8 mouse cellular contexts compared by ENCODE assay signal in the genomic region with DNA sequence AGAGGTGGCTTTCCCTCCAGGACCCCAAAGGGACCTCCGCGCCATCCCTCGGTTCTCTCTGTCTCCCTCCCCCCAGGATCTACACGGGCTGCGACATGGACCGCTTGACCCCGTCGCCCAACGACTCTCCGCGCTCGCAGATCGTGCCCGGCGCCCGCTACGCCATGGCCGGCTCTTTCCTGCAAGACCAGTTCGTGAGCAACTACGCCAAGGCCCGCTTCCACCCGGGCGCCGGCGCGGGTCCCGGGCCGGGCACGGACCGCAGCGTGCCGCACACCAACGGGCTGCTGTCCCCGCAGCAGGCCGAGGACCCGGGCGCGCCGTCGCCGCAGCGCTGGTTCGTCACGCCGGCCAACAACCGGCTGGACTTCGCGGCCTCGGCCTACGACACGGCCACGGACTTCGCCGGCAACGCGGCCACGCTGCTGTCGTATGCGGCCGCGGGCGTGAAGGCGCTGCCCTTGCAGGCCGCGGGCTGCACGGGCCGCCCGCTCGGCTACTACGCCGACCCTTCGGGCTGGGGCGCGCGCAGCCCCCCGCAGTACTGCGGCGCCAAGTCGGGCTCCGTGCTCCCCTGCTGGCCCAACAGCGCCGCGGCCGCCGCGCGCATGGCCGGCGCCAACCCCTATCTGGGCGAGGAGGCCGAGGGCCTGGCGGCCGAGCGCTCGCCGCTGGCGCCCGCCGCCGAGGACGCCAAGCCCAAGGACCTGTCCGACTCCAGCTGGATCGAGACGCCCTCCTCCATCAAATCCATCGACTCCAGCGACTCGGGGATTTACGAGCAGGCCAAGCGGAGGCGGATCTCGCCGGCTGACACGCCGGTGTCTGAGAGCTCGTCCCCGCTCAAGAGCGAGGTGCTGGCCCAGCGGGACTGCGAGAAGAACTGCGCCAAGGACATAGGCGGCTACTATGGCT. TPM values are rescaled to one million over a fixed set of nuclear protein-coding genes. Genes with fewer than 3 reads are reported as not detected.
DNase-seq lines count a peak whose midpoint lies in the region; ATAC-seq lines count a peak whose summit lies in the region.

No protein-coding gene starts in this region.

- under 1% methylated on average over 120 of the region's 121 CpGs for WGBS in heart, embryonic 14.5 days
- WGBS in midbrain, embryonic 14.5 days: under 1% methylated on average over 121 of the region's 121 CpGs

- DNase-seq in frontal cortex, postnatal 36 days (ENCODE audit: low spot score in 2 of 2): peak; percentile 34 to 45
- DNase-seq in frontal cortex, postnatal 25 days (ENCODE audit: low spot score in 2 of 2): no peak
- peak; percentile 58 for DNase-seq in CD4-positive, CD25-positive, alpha-beta regulatory T cell, adult 2 months (ENCODE audit: low read depth, low spot score)
- peak; percentile 18 to 54 for DNase-seq in kidney, postnatal 25 days
- DNase-seq in midbrain, embryonic 14.5 days: peak; percentile 76
- DNase-seq in testis, postnatal 10 days (ENCODE audit: low spot score): peak; percentile 53

- peak overlapping the region; percentile 95 for H3K4me2 ChIP-seq in heart, embryonic 14.5 days (ENCODE audit: low read length)
- H3K4me2 ChIP-seq in midbrain, embryonic 14.5 days (ENCODE audit: low read length): peak overlapping the region; percentile 88

- H3K27ac ChIP-seq in heart, embryonic 14.5 days (replicated peaks in 1 of 2; ENCODE audit: control insufficient read depth in 1 of 2, insufficient read depth in 1 of 2, low read depth in 2 of 2, low read length in 2 of 2): no peak overlapping the region
- no peak overlapping the region for H3K27ac ChIP-seq in midbrain, embryonic 14.5 days (replicated peaks; ENCODE audit: low read depth, low read length)

- peak overlapping the region; percentile 53 to 56 for H3K4me3 ChIP-seq in heart, embryonic 14.5 days (ENCODE audit: control insufficient read depth in 1 of 2, insufficient read depth in 1 of 2, low read depth in 1 of 2, low read length in 2 of 2)
- peak overlapping the region; percentile 45 for H3K4me3 ChIP-seq in midbrain, embryonic 14.5 days (replicated peaks; ENCODE audit: low read depth, low read length)

- H3K36me3 ChIP-seq in heart, embryonic 14.5 days (ENCODE audit: control insufficient read depth, insufficient read depth, low read length): no peaks in the 10 kb centered on the region
- no peaks in the 10 kb centered on the region for H3K36me3 ChIP-seq in midbrain, embryonic 14.5 days (ENCODE audit: control insufficient read depth, insufficient read depth, low read length)

- peaks cover 91% of the 10 kb centered on the region for H3K27me3 ChIP-seq in heart, embryonic 14.5 days (ENCODE audit: control insufficient read depth, insufficient read depth, low read length)
- H3K27me3 ChIP-seq in midbrain, embryonic 14.5 days (ENCODE audit: control insufficient read depth, insufficient read depth, low read length): peaks cover 85% of the 10 kb centered on the region

- ATAC-seq in common myeloid progenitor, adult 5-6 weeks (replicated peaks; ENCODE audit: low read depth, poor library complexity, severe bottlenecking): peak; percentile 23; the same call in 1 of the 2 replicates
- peak; percentile 74 for ATAC-seq in heart, embryonic 14.5 days (ENCODE audit: insufficient number of reproducible peaks, insufficient read depth, low FRiP score, low read depth)
- peak; percentile 62 for ATAC-seq in midbrain, embryonic 14.5 days (ENCODE audit: low FRiP score, low TSS enrichment)

- peak overlapping the region; percentile 69 for H3K9ac ChIP-seq in heart, embryonic 14.5 days (ENCODE audit: low read length)
- H3K9ac ChIP-seq in midbrain, embryonic 14.5 days (replicated peaks; ENCODE audit: low read length): peak overlapping the region; percentile 50

- peaks cover 6 to 21% of the 10 kb centered on the region in 2 experiments; a peak in 2 of 4 replicates for H3K4me1 ChIP-seq in heart, embryonic 14.5 days (ENCODE audit: control insufficient read depth in 2 of 2, insufficient read depth in 2 of 2, low read length in 2 of 2)
- H3K4me1 ChIP-seq in midbrain, embryonic 14.5 days (ENCODE audit: control insufficient read depth, insufficient read depth, low read length): 0 out of 2 replicates have a peak, but pooled peaks cover 16% of the 10 kb centered on the region

- H3K9me3 ChIP-seq in heart, embryonic 14.5 days (ENCODE audit: control insufficient read depth, low read length): no peaks in the 10 kb centered on the region; the same call in 1 of the 2 replicates
- H3K9me3 ChIP-seq in midbrain, embryonic 14.5 days (ENCODE audit: control insufficient read depth, low read length): no peaks in the 10 kb centered on the region

RNA-seq across cellular contexts. Expression of a gene that starts 9.0 kb away (rescaled TPM):
- 1.5 TPM in 1 of 2 replicates, not detected in the other for total RNA-seq in common myeloid progenitor, adult 5-6 weeks (2017)
- not detected in 2 replicates for polyA plus RNA-seq in heart, embryonic 14.5 days (2014; fragmentation: Nextera tagmentation; extraction: Ambion mirVana)
- 1.1 TPM in 2 replicates for polyA plus RNA-seq in midbrain, embryonic 14.5 days (2014; fragmentation: Nextera tagmentation; extraction: Ambion mirVana)

Comparison
In these comparisons a context has a peak if more than half of its experiments do, and no peak if none do; other contexts are left out.
1. DNase-seq: peak in frontal cortex, postnatal 36 days (2 of 2), CD4-positive, CD25-positive, alpha-beta regulatory T cell, adult 2 months (single experiment), kidney, postnatal 25 days (2 of 2), midbrain, embryonic 14.5 days (single experiment) and testis, postnatal 10 days (single experiment); none in frontal cortex, postnatal 25 days (0 of 2).
2. ATAC-seq: peak in every context shown above with its lines; median percentile 74 in heart, embryonic 14.5 days; 62 in midbrain, embryonic 14.5 days; 23 in common myeloid progenitor, adult 5-6 weeks.